Mouse (Mus musculus) liver, adult 2 months (tissue): ENCODE data around the gene Crnkl1. TPM values are rescaled to one million over a fixed set of nuclear protein-coding genes. Genes with fewer than 3 reads are reported as not detected.

Experiments
- DNase-seq: peaks from one replicate; pipeline ENCODE4 v3.0.0-alpha.2; 2011; ENCODE audit warnings: low read depth, low spot score; ENCODE audit errors: extremely low read depth
- H3K27ac ChIP-seq: fragments of 200-500 bp; replicated peaks from 2 replicates; pipeline ENCODE4 v1.5.1; 2012; ENCODE audit warnings: low read depth, mild to moderate bottlenecking, control low read depth, inconsistent platforms, low read length; ENCODE audit not compliant: insufficient read depth
- H3K27me3 ChIP-seq: fragments of 200-500 bp; 2 replicates; pipeline ENCODE4 v1.6.1; 2012; ENCODE audit warnings: mild to moderate bottlenecking, moderate library complexity, low read length, inconsistent platforms; ENCODE audit not compliant: control insufficient read depth, insufficient read depth
- H3K36me3 ChIP-seq: fragments of 200-500 bp; 2 replicates; pipeline ENCODE4 v1.6.1; 2012; ENCODE audit warnings: low read length, inconsistent platforms; ENCODE audit not compliant: control insufficient read depth, insufficient read depth
- H3K4me1 ChIP-seq: fragments of 200-500 bp; 2 replicates; pipeline ENCODE4 v1.6.1; 2011; ENCODE audit warnings: low read length; ENCODE audit not compliant: control insufficient read depth, insufficient read depth
- H3K4me3 ChIP-seq: fragments of 200-500 bp; 2 replicates; pipeline ENCODE4 v1.5.1; 2011; ENCODE audit warnings: low read depth, mild to moderate bottlenecking, control low read depth, low read length, moderate library complexity; ENCODE audit not compliant: insufficient read depth
- H3K79me2 ChIP-seq: fragments of 200-500 bp; 2 replicates; pipeline ENCODE4 v1.6.1; 2012; ENCODE audit warnings: inconsistent platforms, mild to moderate bottlenecking, low read length, moderate library complexity; ENCODE audit not compliant: control insufficient read depth, insufficient read depth
- H3K9ac ChIP-seq: fragments of 200-500 bp; 2 replicates; pipeline ENCODE4 v1.6.1; 2012; ENCODE audit warnings: low read depth, mild to moderate bottlenecking, control low read depth, inconsistent platforms, low read length
- CTCF ChIP-seq: fragments of 200-500 bp; IDR thresholded peaks from 2 replicates; pipeline ENCODE4 v1.5.1; 2011; ENCODE audit warnings: low read depth, low read length, control low read depth
- POLR2A ChIP-seq: fragments of 200-500 bp; IDR thresholded peaks from 2 replicates; pipeline ENCODE4 v1.6.1; 2011; ENCODE audit warnings: low read length, control low read depth; ENCODE audit not compliant: insufficient read depth; ENCODE audit errors: extremely low read depth
- WGBS: fragments of 180-500 bp; shearing (Covaris S2); methylation state at CpG from one replicate; pipeline ENCODE4 v1.1.7; 2018; 5-methylcytosine and 5-hydroxymethylcytosine counted together
- polyA plus RNA-seq: library from polyadenylated mRNA; depleted of rRNA; stranded (reverse); fragments of >200 nt; gene quantifications from 2 replicates; pipeline ENCODE4 v1.2.3, GENCODE M21; 2012; rRNA removed
- total RNA-seq: library from RNA; depleted of rRNA; stranded (reverse); fragments of >200 nt; gene quantifications from 2 replicates; pipeline ENCODE4 v1.2.3, GENCODE M21; 2014; rRNA removed

The Crnkl1 gene
- total and polyA plus RNA-seq, 2 experiments: 5.9 to 8.3 TPM

GRCm38 (mm10) chr2:145877191-145877590 is 57.6 kb downstream of the Crnkl1 start:
- 94% methylated on average over 3 of the region's 3 CpGs for WGBS
- Histone ChIP-seq H3K4me1 (0 out of 2 replicates have a peak, but pooled peaks cover 3% of the 10 kb centered on the region), H3K9ac (no peak overlapping the region), H3K27me3 (no peaks in the 10 kb centered on the region), H3K4me3 (no peak overlapping the region), H3K36me3 (peaks cover 36% of the 10 kb centered on the region), H3K79me2 (peaks cover 4% of the 10 kb centered on the region), H3K27ac (no peak overlapping the region)
- DNase-seq: no peak
- TF ChIP-seq CTCF (no peak), POLR2A (no peak)

DNA sequence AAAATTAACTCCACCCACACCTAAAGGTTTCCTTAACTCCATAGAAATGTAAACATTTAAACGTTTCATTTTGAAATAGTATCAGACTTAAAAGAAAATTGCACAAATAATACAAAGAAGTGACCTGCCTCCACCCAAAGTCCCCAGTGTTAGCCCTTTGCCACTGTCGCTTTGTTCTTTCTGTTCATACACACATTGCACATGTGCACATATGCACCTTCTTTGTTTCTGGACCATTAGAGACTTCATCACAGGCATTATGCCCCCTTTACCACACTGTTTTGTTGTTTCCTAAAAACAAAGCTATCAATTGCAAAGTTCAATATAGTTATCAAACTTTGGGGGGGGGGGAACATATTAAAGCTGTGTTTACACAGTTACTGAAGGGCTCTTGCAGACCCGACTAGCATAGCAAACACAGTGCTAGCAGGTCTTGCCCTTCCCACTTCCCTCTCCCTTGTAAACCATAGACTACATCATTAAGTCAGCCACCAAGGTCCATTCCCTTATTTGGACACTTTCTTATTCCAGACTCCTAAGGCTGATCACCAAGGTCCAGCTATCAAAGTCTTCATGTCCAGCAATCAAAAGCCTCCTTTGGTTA is 59.8 kb downstream of the Crnkl1 start:
- peaks cover 36% of the 10 kb centered on the region for H3K36me3 ChIP-seq
- TF ChIP-seq CTCF (no peak), POLR2A (no peak)
- H3K27me3 ChIP-seq: no peaks in the 10 kb centered on the region
- 0 out of 2 replicates have a peak, but pooled peaks cover 3% of the 10 kb centered on the region for H3K4me1 ChIP-seq
- H3K4me3 ChIP-seq: no peak overlapping the region
- WGBS: 65% methylated on average over 3 of the region's 3 CpGs
- no peak overlapping the region for H3K27ac ChIP-seq
- DNase-seq: no peak
- peaks cover 4% of the 10 kb centered on the region for H3K79me2 ChIP-seq
- no peak overlapping the region for H3K9ac ChIP-seq

GRCm38 (mm10) chr2:145873953-145874352 is 60.9 kb downstream of the Crnkl1 start:
- TF ChIP-seq CTCF (no peak), POLR2A (no peak)
- WGBS: 21% methylated on average over 1 of the region's 1 CpGs

GRCm38 (mm10) chr2:145872099-145872498 is 62.7 kb downstream of the Crnkl1 start:
- no peak overlapping the region for H3K4me3 ChIP-seq
- TF ChIP-seq POLR2A: no peak
- no peak for TF ChIP-seq CTCF
- WGBS: 30% methylated on average over 1 of the region's 1 CpGs
- no peak overlapping the region for H3K27ac ChIP-seq
- no peak overlapping the region for H3K9ac ChIP-seq
- peaks cover 26% of the 10 kb centered on the region for H3K36me3 ChIP-seq
- peak; percentile 45 for DNase-seq
- H3K4me1 ChIP-seq: peaks cover 3% of the 10 kb centered on the region; the same call in 1 of the 2 replicates
- peaks cover 13% of the 10 kb centered on the region for H3K79me2 ChIP-seq
- no peaks in the 10 kb centered on the region for H3K27me3 ChIP-seq

More at GRCm38 (mm10) chr2:145873953-145874352, 60.9 kb downstream of the Crnkl1 start:
- peaks cover 3% of the 10 kb centered on the region; the same call in 1 of the 2 replicates for H3K4me1 ChIP-seq
- DNase-seq: no peak
- no peak overlapping the region for H3K27ac ChIP-seq
- H3K79me2 ChIP-seq: peaks cover 7% of the 10 kb centered on the region
- H3K4me3 ChIP-seq: no peak overlapping the region
- peaks cover 33% of the 10 kb centered on the region for H3K36me3 ChIP-seq
- no peak overlapping the region for H3K9ac ChIP-seq
- no peaks in the 10 kb centered on the region for H3K27me3 ChIP-seq

- Histone ChIP-seq H3K79me2 (peaks cover 13% of the 10 kb centered on the region), H3K9ac (no peak overlapping the region), H3K36me3 (peaks cover 19% of the 10 kb centered on the region), H3K4me1 (peaks cover 3% of the 10 kb centered on the region; the same call in 1 of the 2 replicates), H3K27me3 (no peaks in the 10 kb centered on the region), H3K4me3 (no peak overlapping the region), H3K27ac (no peak overlapping the region)
- no peak for DNase-seq
- 98% methylated on average over 4 of the region's 4 CpGs for WGBS
- TF ChIP-seq CTCF (no peak), POLR2A (no peak)
Observed at GRCm38 (mm10) chr2:145871308-145871707, 63.5 kb downstream of the Crnkl1 start.

Other genes with a start within 250 kb of the Crnkl1 start
- gene Naa20, start 32.9 kb downstream of the Crnkl1 start, total RNA-seq: 25.8 and 29.2 TPM in 2 replicates
- 14.4 and 14.6 TPM in 2 replicates for gene Naa20, start 32.9 kb downstream of the Crnkl1 start, polyA plus RNA-seq
- gene Cfap61, start 230 bp downstream of the Crnkl1 start, total RNA-seq: 0.13 TPM in 1 of 2 replicates, not detected in the other
- not detected in 2 replicates for gene Cfap61, start 230 bp downstream of the Crnkl1 start, polyA plus RNA-seq